Comparison of ENCODE assay signal across 21 mouse cellular contexts in genomic region chr9:109028919-109029318, GRCm38 (mm10). TPM values are rescaled to one million over a fixed set of nuclear protein-coding genes. Genes with fewer than 3 reads are reported as not detected.
DNase-seq lines count a peak whose midpoint lies in the region; ATAC-seq and TF ChIP-seq lines count a peak whose summit lies in the region.
"Had no signal": no experiment of that assay in that cellular context is flagged by ENCODE, and none has a peak within 500 bp of the region (broad histone marks: within the 10 kb centered on the region; RNA-seq: fewer than 3 reads in every experiment).

No protein-coding gene starts in this region.

- peak; percentile 6 to 10 for DNase-seq in gastrocnemius, postnatal 4 days (ENCODE audit: low spot score in 2 of 2)
- DNase-seq in gastrocnemius, postnatal 25 days, result no peak
- DNase-seq in kidney, postnatal 10 days, result peak; percentile 4
- DNase-seq in kidney, adult 18-20 months, result no peak
- DNase-seq in stomach, postnatal 0 days (ENCODE audit: low spot score), result peak; percentile 52
- DNase-seq in hindbrain, embryonic 14.5 days (ENCODE audit: low spot score), result no peak
- DNase-seq: adrenal gland, postnatal 14 days; cerebellum, adult 11-12 months; cerebellum, adult 9-10 months; cerebellum, postnatal 25 days; forebrain, postnatal 0 days had no signal

- no peaks in the 10 kb centered on the region for H3K27me3 ChIP-seq in intestine, embryonic 16.5 days (replicated peaks; ENCODE audit: control insufficient read depth, insufficient read depth, low read length)
- H3K27me3 ChIP-seq in stomach, postnatal 0 days (ENCODE audit: control insufficient read depth, insufficient read depth, low read length), result no peaks in the 10 kb centered on the region
- no peaks in the 10 kb centered on the region for H3K27me3 ChIP-seq in hindbrain, embryonic 14.5 days (ENCODE audit: control insufficient read depth, insufficient read depth, low read length)
- H3K27me3 ChIP-seq: CH12.LX; forebrain, embryonic 13.5 days; heart, embryonic 15.5 days; hindbrain, embryonic 12.5 days; Patski had no signal

- no peak for TF ChIP-seq CTCF in stomach, postnatal 0 days (IDR thresholded peaks at IDR 0.05; ENCODE audit: low read depth)

- H3K4me2 ChIP-seq in intestine, embryonic 16.5 days (ENCODE audit: low read depth, low read length), result no peak overlapping the region
- H3K4me2 ChIP-seq in stomach, postnatal 0 days (replicated peaks; ENCODE audit: low read depth), result no peak overlapping the region
- no peak overlapping the region for H3K4me2 ChIP-seq in hindbrain, embryonic 14.5 days (replicated peaks)
- H3K4me2 ChIP-seq: forebrain, embryonic 13.5 days; heart, embryonic 11.5 days; heart, embryonic 15.5 days; hindbrain, embryonic 12.5 days had no signal

- 67% methylated on average over 5 of the region's 5 CpGs for WGBS in intestine, embryonic 16.5 days
- 72% methylated on average over 5 of the region's 5 CpGs for WGBS in stomach, postnatal 0 days
- WGBS in hindbrain, embryonic 14.5 days, result 73% methylated on average over 5 of the region's 5 CpGs

- H3K9ac ChIP-seq in intestine, embryonic 16.5 days (ENCODE audit: low read depth, low read length), result no peak overlapping the region
- no peak overlapping the region for H3K9ac ChIP-seq in stomach, postnatal 0 days (ENCODE audit: low read length)
- H3K9ac ChIP-seq in hindbrain, embryonic 14.5 days, result no peak overlapping the region
- H3K9ac ChIP-seq: forebrain, embryonic 13.5 days; forebrain, postnatal 0 days; heart, embryonic 15.5 days; hindbrain, embryonic 12.5 days had no signal

- no peaks in the 10 kb centered on the region for H3K36me3 ChIP-seq in intestine, embryonic 16.5 days (ENCODE audit: control insufficient read depth, insufficient read depth, low read length)
- H3K36me3 ChIP-seq in stomach, postnatal 0 days (ENCODE audit: control insufficient read depth, insufficient read depth, low read length), result no peaks in the 10 kb centered on the region; the same call in 1 of the 2 replicates
- H3K36me3 ChIP-seq in hindbrain, embryonic 14.5 days (replicated peaks; ENCODE audit: control insufficient read depth, insufficient read depth), result peaks cover 42% of the 10 kb centered on the region
- H3K36me3 ChIP-seq: heart, embryonic 15.5 days had no signal

- H3K9me3 ChIP-seq in intestine, embryonic 16.5 days (ENCODE audit: control insufficient read depth, low read length), result no peaks in the 10 kb centered on the region
- H3K9me3 ChIP-seq in stomach, postnatal 0 days (ENCODE audit: control insufficient read depth, low read length), result no peaks in the 10 kb centered on the region
- no peaks in the 10 kb centered on the region for H3K9me3 ChIP-seq in hindbrain, embryonic 14.5 days (ENCODE audit: control insufficient read depth, low read length)
- H3K9me3 ChIP-seq: forebrain, embryonic 13.5 days; heart, embryonic 15.5 days; hindbrain, embryonic 12.5 days had no signal

- 0 out of 2 replicates have a peak overlapping the region, but pooled peaks have one; percentile 21 for H3K27ac ChIP-seq in intestine, embryonic 16.5 days (ENCODE audit: low read length)
- no peak overlapping the region for H3K27ac ChIP-seq in stomach, postnatal 0 days (replicated peaks)
- H3K27ac ChIP-seq in hindbrain, embryonic 14.5 days, result no peak overlapping the region
- H3K27ac ChIP-seq: forebrain, embryonic 13.5 days; heart, embryonic 15.5 days; hindbrain, embryonic 12.5 days; hindbrain, postnatal 0 days had no signal

- peak; percentile 73 for ATAC-seq in intestine, embryonic 16.5 days
- ATAC-seq in stomach, postnatal 0 days (ENCODE audit: low FRiP score, low TSS enrichment), result peak; percentile 41; the same call in 1 of the 2 replicates
- ATAC-seq in hindbrain, embryonic 14.5 days (ENCODE audit: low FRiP score), result no peak
- ATAC-seq: activated CD4-positive, CD25-positive, alpha-beta regulatory T cell, adult 4 months; forebrain, embryonic 13.5 days; forebrain, postnatal 0 days; hindbrain, postnatal 0 days; Patski had no signal

- no peak for TF ChIP-seq EP300 in stomach, postnatal 0 days (optimal IDR thresholded peaks at IDR 0.05)

- peaks cover 12% of the 10 kb centered on the region; the same call in 1 of the 2 replicates for H3K4me1 ChIP-seq in intestine, embryonic 16.5 days (ENCODE audit: control insufficient read depth, insufficient read depth, low read length)
- H3K4me1 ChIP-seq in stomach, postnatal 0 days (replicated peaks; ENCODE audit: control insufficient read depth, insufficient read depth), result no peaks in the 10 kb centered on the region
- no peaks in the 10 kb centered on the region for H3K4me1 ChIP-seq in hindbrain, embryonic 14.5 days (replicated peaks; ENCODE audit: control insufficient read depth, insufficient read depth, low read length)
- H3K4me1 ChIP-seq: forebrain, embryonic 13.5 days; hindbrain, embryonic 12.5 days had no signal

- no peak overlapping the region for H3K4me3 ChIP-seq in intestine, embryonic 16.5 days (ENCODE audit: low read length)
- H3K4me3 ChIP-seq in stomach, postnatal 0 days (ENCODE audit: low read depth, low read length), result no peak overlapping the region
- H3K4me3 ChIP-seq in hindbrain, embryonic 14.5 days (replicated peaks; ENCODE audit: low read length), result no peak overlapping the region
- H3K4me3 ChIP-seq: forebrain, embryonic 13.5 days; heart, embryonic 15.5 days; hindbrain, embryonic 12.5 days had no signal

RNA-seq across cellular contexts. Expression of gene Shisa5, which starts 9.4 kb away (rescaled TPM):
- 10 to 100 TPM; 50.6 to 54.3 TPM for total RNA-seq in gastrocnemius, postnatal 4 days (2021)
- 10 to 100 TPM; 12.9 to 21.6 TPM for total RNA-seq in gastrocnemius, postnatal 25 days (2021)
- 162 and 184 TPM in 2 replicates for polyA plus RNA-seq in intestine, embryonic 16.5 days (2015; fragmentation: Nextera tagmentation; extraction: Ambion mirVana)
- 168 and 181 TPM in 2 replicates for polyA plus RNA-seq in stomach, postnatal 0 days (2015; fragmentation: Nextera tagmentation; extraction: Ambion mirVana)
- polyA plus RNA-seq in hindbrain, embryonic 14.5 days (2014; fragmentation: Nextera tagmentation; extraction: Ambion mirVana), result 57.9 and 60.9 TPM in 2 replicates

RNA-seq across cellular contexts. Expression of gene Trex1, which starts 30.6 kb away (rescaled TPM):
- 10 to 100 TPM; 10.3 to 12.0 TPM for total RNA-seq in gastrocnemius, postnatal 4 days (2021)
- total RNA-seq in gastrocnemius, postnatal 25 days (2021), result 10 to 100 TPM in 1 of 2 experiments, 1 to 10 TPM in 1; 9.7 to 10.5 TPM
- 13.0 and 14.4 TPM in 2 replicates for polyA plus RNA-seq in intestine, embryonic 16.5 days (2015; fragmentation: Nextera tagmentation; extraction: Ambion mirVana)
- polyA plus RNA-seq in stomach, postnatal 0 days (2015; fragmentation: Nextera tagmentation; extraction: Ambion mirVana), result 13.3 and 15.8 TPM in 2 replicates
- polyA plus RNA-seq in hindbrain, embryonic 14.5 days (2014; fragmentation: Nextera tagmentation; extraction: Ambion mirVana), result 9.7 and 16.2 TPM in 2 replicates

RNA-seq across cellular contexts. Expression of gene Pfkfb4, which starts 37.3 kb away (rescaled TPM):
- 10 to 100 TPM; 17.2 to 21.4 TPM for total RNA-seq in gastrocnemius, postnatal 4 days (2021)
- 10 to 100 TPM; 20.4 to 32.4 TPM for total RNA-seq in gastrocnemius, postnatal 25 days (2021)
- polyA plus RNA-seq in intestine, embryonic 16.5 days (2015; fragmentation: Nextera tagmentation; extraction: Ambion mirVana), result 15.1 and 21.7 TPM in 2 replicates
- polyA plus RNA-seq in stomach, postnatal 0 days (2015; fragmentation: Nextera tagmentation; extraction: Ambion mirVana), result 10.3 and 12.1 TPM in 2 replicates
- polyA plus RNA-seq in hindbrain, embryonic 14.5 days (2014; fragmentation: Nextera tagmentation; extraction: Ambion mirVana), result 22.5 and 23.9 TPM in 2 replicates

RNA-seq across cellular contexts. Expression of gene Ucn2, which starts 43.1 kb away (rescaled TPM):
- total RNA-seq in gastrocnemius, postnatal 4 days (2021), result 1 to 10 TPM; 2.9 to 3.8 TPM
- total RNA-seq in gastrocnemius, postnatal 25 days (2021), result under 1 TPM; 0.23 to 0.24 TPM
- not detected in 2 replicates for polyA plus RNA-seq in intestine, embryonic 16.5 days (2015; fragmentation: Nextera tagmentation; extraction: Ambion mirVana)
- polyA plus RNA-seq in stomach, postnatal 0 days (2015; fragmentation: Nextera tagmentation; extraction: Ambion mirVana), result not detected in 2 replicates
- polyA plus RNA-seq in hindbrain, embryonic 14.5 days (2014; fragmentation: Nextera tagmentation; extraction: Ambion mirVana), result 0.23 TPM in 1 of 2 replicates, not detected in the other
- total RNA-seq: CH12.LX; forebrain, postnatal 0 days; granulocyte monocyte progenitor cell, adult 5-6 weeks; hindbrain, postnatal 0 days had no signal
- polyA plus RNA-seq: activated CD4-positive, CD25-positive, alpha-beta regulatory T cell, adult 4 months; forebrain, embryonic 13.5 days; forebrain, postnatal 0 days; heart, embryonic 11.5 days; heart, embryonic 15.5 days; hindbrain, embryonic 12.5 days; hindbrain, postnatal 0 days had no signal

RNA-seq across cellular contexts. Expression of gene Atrip, which starts 45.0 kb away (rescaled TPM):
- 10 to 100 TPM; 10.4 to 13.5 TPM for total RNA-seq in gastrocnemius, postnatal 4 days (2021)
- total RNA-seq in gastrocnemius, postnatal 25 days (2021), result 1 to 10 TPM; 7.9 to 8.4 TPM
- polyA plus RNA-seq in intestine, embryonic 16.5 days (2015; fragmentation: Nextera tagmentation; extraction: Ambion mirVana), result 18.4 and 21.5 TPM in 2 replicates
- 10.8 and 11.3 TPM in 2 replicates for polyA plus RNA-seq in stomach, postnatal 0 days (2015; fragmentation: Nextera tagmentation; extraction: Ambion mirVana)
- polyA plus RNA-seq in hindbrain, embryonic 14.5 days (2014; fragmentation: Nextera tagmentation; extraction: Ambion mirVana), result 29.0 and 29.8 TPM in 2 replicates

Comparison
In these comparisons a context has a peak if more than half of its experiments do, and no peak if none do; other contexts are left out.
1. DNase-seq: peak in gastrocnemius, postnatal 4 days (2 of 2), kidney, postnatal 10 days (single experiment) and stomach, postnatal 0 days (single experiment); none in gastrocnemius, postnatal 25 days (single experiment), kidney, adult 18-20 months (single experiment) and hindbrain, embryonic 14.5 days (single experiment).